Mouse (Mus musculus) MEL (cell line): Measurements from ENCODE around the gene H2-Ab1. TPM values are rescaled to one million over a fixed set of nuclear protein-coding genes. Genes with fewer than 3 reads are reported as not detected.

Source experiments
- polyA plus RNA-seq, 2 experiments: library from polyadenylated mRNA; stranded (reverse) in 1 of 2; unstranded in 1 of 2; fragments of >175 nt in 1 of 2; fragments of >200 nt in 1 of 2; gene quantifications; 2 replicates each; pipeline versions ENCODE4 v1.2.1 to v1.2.4; 2012; ENCODE audit warnings: low replicate concordance in 2 of 2, low read depth in 1 of 2; ENCODE audit not compliant: insufficient read length in 2 of 2, insufficient read depth in 1 of 2, missing spikeins in 1 of 2
- total RNA-seq: library from RNA; depleted of rRNA; stranded (reverse); fragments of 300-350 nt; gene quantifications from 2 replicates; pipeline ENCODE4 v1.2.3, GENCODE M21; 2012; rRNA removed

H2-Ab1 gene
- total and polyA plus RNA-seq, 3 experiments, result not detected

Other genes with a start within 250 kb of the H2-Ab1 start
- gene Ring1, start 233.0 kb upstream of the H2-Ab1 start, total RNA-seq, result 12.4 and 18.3 TPM in 2 replicates
- 10 to 100 TPM in 1 of 2 experiments, not detected in 1; 28.4 TPM for gene Ring1, start 233.0 kb upstream of the H2-Ab1 start, polyA plus RNA-seq
- gene H2-Ke6, start 229.6 kb upstream of the H2-Ab1 start, total RNA-seq, result 19.6 and 24.1 TPM in 2 replicates
- gene H2-Ke6, start 229.6 kb upstream of the H2-Ab1 start, polyA plus RNA-seq, result 10 to 100 TPM in 1 of 2 experiments, not detected in 1; 34.4 TPM
- gene Slc39a7, start 226.0 kb upstream of the H2-Ab1 start, total RNA-seq, result 125 and 152 TPM in 2 replicates
- gene Slc39a7, start 226.0 kb upstream of the H2-Ab1 start, polyA plus RNA-seq, result 100 to 1,000 TPM in 1 of 2 experiments, not detected in 1; 150 TPM
- 37.2 and 37.6 TPM in 2 replicates for gene Rxrb, start 225.9 kb upstream of the H2-Ab1 start, total RNA-seq
- 10 to 100 TPM in 1 of 2 experiments, not detected in 1; 63.4 TPM for gene Rxrb, start 225.9 kb upstream of the H2-Ab1 start, polyA plus RNA-seq
- gene Col11a2, start 218.3 kb upstream of the H2-Ab1 start, total RNA-seq, result 4.6 and 4.8 TPM in 2 replicates
- 10 to 100 TPM in 1 of 2 experiments, not detected in 1; 14.5 TPM for gene Col11a2, start 218.3 kb upstream of the H2-Ab1 start, polyA plus RNA-seq
- gene H2-Oa, start 165.3 kb upstream of the H2-Ab1 start, total RNA-seq, result 2.2 and 2.6 TPM in 2 replicates
- 1 to 10 TPM in 1 of 2 experiments, not detected in 1; 3.9 TPM for gene H2-Oa, start 165.3 kb upstream of the H2-Ab1 start, polyA plus RNA-seq
- gene H2-DMa, start 138.1 kb upstream of the H2-Ab1 start, total RNA-seq, result 26.1 and 38.3 TPM in 2 replicates
- gene H2-DMa, start 138.1 kb upstream of the H2-Ab1 start, polyA plus RNA-seq, result 10 to 100 TPM in 1 of 2 experiments, not detected in 1; 38.7 TPM
- 97.2 and 99.5 TPM in 2 replicates for gene Brd2, start 135.1 kb upstream of the H2-Ab1 start, total RNA-seq
- 100 to 1,000 TPM; 189 to 252 TPM for gene Brd2, start 135.1 kb upstream of the H2-Ab1 start, polyA plus RNA-seq
- gene H2-DMb2, start 114.4 kb upstream of the H2-Ab1 start, total RNA-seq, result 0.77 and 0.82 TPM in 2 replicates
- gene H2-DMb2, start 114.4 kb upstream of the H2-Ab1 start, polyA plus RNA-seq, result 1 to 10 TPM in 1 of 2 experiments, not detected in 1; 1.5 TPM
- gene H2-DMb1, start 104.6 kb upstream of the H2-Ab1 start, total RNA-seq, result not detected in 2 replicates
- gene H2-DMb1, start 104.6 kb upstream of the H2-Ab1 start, polyA plus RNA-seq, result under 1 TPM in 1 of 2 experiments, not detected in 1; 0.67 TPM
- 24.6 and 30.7 TPM in 2 replicates for gene Tap1, start 70.1 kb upstream of the H2-Ab1 start, total RNA-seq
- 10 to 100 TPM in 1 of 2 experiments, not detected in 1; 46.6 TPM for gene Tap1, start 70.1 kb upstream of the H2-Ab1 start, polyA plus RNA-seq
- gene Psmb9, start 69.9 kb upstream of the H2-Ab1 start, total RNA-seq, result 23.3 and 24.9 TPM in 2 replicates
- 10 to 100 TPM in 1 of 2 experiments, not detected in 1; 14.7 TPM for gene Psmb9, start 69.9 kb upstream of the H2-Ab1 start, polyA plus RNA-seq
- 129 and 144 TPM in 2 replicates for gene Psmb8, start 60.0 kb upstream of the H2-Ab1 start, total RNA-seq
- 100 to 1,000 TPM in 1 of 2 experiments, not detected in 1; 133 TPM for gene Psmb8, start 60.0 kb upstream of the H2-Ab1 start, polyA plus RNA-seq
- gene Tap2, start 54.2 kb upstream of the H2-Ab1 start, total RNA-seq, result 40.3 and 48.5 TPM in 2 replicates
- 10 to 100 TPM in 1 of 2 experiments, not detected in 1; 63.0 TPM for gene Tap2, start 54.2 kb upstream of the H2-Ab1 start, polyA plus RNA-seq
- gene H2-Ob, start 18.8 kb upstream of the H2-Ab1 start, total RNA-seq, result 0.75 and 0.81 TPM in 2 replicates
- gene H2-Ob, start 18.8 kb upstream of the H2-Ab1 start, polyA plus RNA-seq, result 1 to 10 TPM in 1 of 2 experiments, not detected in 1; 2.0 TPM
- gene H2-Aa, start 30.1 kb downstream of the H2-Ab1 start, total RNA-seq, result not detected in 2 replicates
- not detected for gene H2-Aa, start 30.1 kb downstream of the H2-Ab1 start, polyA plus RNA-seq
- 0.15 TPM in 1 of 2 replicates, not detected in the other for gene H2-Eb1, start 48.2 kb downstream of the H2-Ab1 start, total RNA-seq
- gene H2-Eb1, start 48.2 kb downstream of the H2-Ab1 start, polyA plus RNA-seq, result under 1 TPM in 1 of 2 experiments, not detected in 1; 0.07 TPM
- not detected in 2 replicates for gene H2-Eb2, start 68.0 kb downstream of the H2-Ab1 start, total RNA-seq
- not detected for gene H2-Eb2, start 68.0 kb downstream of the H2-Ab1 start, polyA plus RNA-seq
- gene Btnl2, start 97.1 kb downstream of the H2-Ab1 start, total RNA-seq, result not detected in 2 replicates
- gene Btnl2, start 97.1 kb downstream of the H2-Ab1 start, polyA plus RNA-seq, result not detected
- gene Btnl1, start 119.4 kb downstream of the H2-Ab1 start, total RNA-seq, result not detected in 2 replicates
- under 1 TPM in 1 of 2 experiments, not detected in 1; 0.17 TPM for gene Btnl1, start 119.4 kb downstream of the H2-Ab1 start, polyA plus RNA-seq
- gene BC051142, start 141.1 kb downstream of the H2-Ab1 start, total RNA-seq, result not detected in 2 replicates
- under 1 TPM in 1 of 2 experiments, not detected in 1; 0.06 TPM for gene BC051142, start 141.1 kb downstream of the H2-Ab1 start, polyA plus RNA-seq
- gene Btnl4, start 219.6 kb downstream of the H2-Ab1 start, total RNA-seq, result not detected in 2 replicates
- not detected for gene Btnl4, start 219.6 kb downstream of the H2-Ab1 start, polyA plus RNA-seq